Mouse (Mus musculus) liver, embryonic 12.5 days (tissue): ENCODE data around the gene Nipa1. TPM values are rescaled to one million over a fixed set of nuclear protein-coding genes. Genes with fewer than 3 reads are reported as not detected.

Experiments
- ATAC-seq: fragments of 200-750 bp; cut with Nextera tagmentation; 2 replicates; pipeline ENCODE4 v1.8.0; 2017; ENCODE audit warnings: moderate number of reproducible peaks, mild to moderate bottlenecking, moderate library complexity
- H3K27ac ChIP-seq: fragments of 300-500 bp; sonication (generic); 2 replicates; pipeline ENCODE4 v1.5.1; 2016; ENCODE audit warnings: mild to moderate bottlenecking
- H3K27me3 ChIP-seq: fragments of 300-500 bp; sonication (generic); replicated peaks from 2 replicates; pipeline ENCODE4 v1.6.1; 2016; ENCODE audit warnings: mild to moderate bottlenecking, moderate library complexity
- H3K36me3 ChIP-seq: fragments of 300-500 bp; sonication (generic); 2 replicates; pipeline ENCODE4 v1.6.1; 2016; ENCODE audit warnings: mild to moderate bottlenecking, moderate library complexity
- H3K4me1 ChIP-seq: fragments of 300-500 bp; sonication (generic); 2 replicates; pipeline ENCODE4 v1.6.1; 2016
- H3K4me2 ChIP-seq: fragments of 300-500 bp; sonication (generic); 2 replicates; pipeline ENCODE4 v1.6.1; 2016; ENCODE audit warnings: mild to moderate bottlenecking, moderate library complexity
- H3K4me3 ChIP-seq: fragments of 300-500 bp; sonication (generic); 2 replicates; pipeline ENCODE4 v1.5.1; 2016; ENCODE audit warnings: mild to moderate bottlenecking, moderate library complexity
- H3K9ac ChIP-seq: fragments of 300-500 bp; sonication (generic); 2 replicates; pipeline ENCODE4 v1.6.1; 2016; ENCODE audit warnings: mild to moderate bottlenecking, moderate library complexity
- H3K9me3 ChIP-seq: fragments of 300-500 bp; sonication (generic); replicated peaks from 2 replicates; pipeline ENCODE4 v1.6.1; 2016; ENCODE audit warnings: mild to moderate bottlenecking, moderate library complexity
- WGBS: fragments of 180-500 bp; shearing (Covaris S2); methylation state at CpG from one replicate; pipeline ENCODE4 v1.1.7; 2016; ENCODE audit not compliant: insufficient replicate concordance; 5-methylcytosine and 5-hydroxymethylcytosine counted together
- polyA plus RNA-seq: library from polyadenylated mRNA; unstranded; fragments of >200 nt; fragmentation: Nextera tagmentation; extraction: Ambion mirVana; gene quantifications from 2 replicates; pipeline ENCODE4 v1.2.1, GENCODE M21; 2016

The Nipa1 gene
- 17.7 and 20.6 TPM in 2 replicates for polyA plus RNA-seq

- WGBS: 42% methylated on average over 3 of the region's 3 CpGs
- ATAC-seq: no peak
These were observed at the start of gene Nipa1 for GRCm38 (mm10) chr7:56019930-56020253. Gene Nipa1 (minus strand): TSS chr7:56019954.

GRCm38 (mm10) chr7:56066634-56067033 lies 46.9 kb upstream of the Nipa1 start:
- peak; percentile 67 for ATAC-seq
- 66% methylated on average over 1 of the region's 1 CpGs for WGBS
- H3K9me3 ChIP-seq: no peaks in the 10 kb centered on the region
- H3K4me2 ChIP-seq: no peak overlapping the region
- peaks cover 14% of the 10 kb centered on the region for H3K4me1 ChIP-seq
- H3K9ac ChIP-seq: no peak overlapping the region
- H3K4me3 ChIP-seq: no peak overlapping the region
- no peaks in the 10 kb centered on the region for H3K27me3 ChIP-seq
- no peak overlapping the region for H3K27ac ChIP-seq
- peaks cover 22% of the 10 kb centered on the region for H3K36me3 ChIP-seq

More at GRCm38 (mm10) chr7:56019930-56020253, at the start of gene Nipa1:
- no peaks in the 10 kb centered on the region for H3K9me3 ChIP-seq
- peaks cover 72% of the 10 kb centered on the region for H3K4me1 ChIP-seq
- H3K27me3 ChIP-seq: no peaks in the 10 kb centered on the region
- H3K4me3 ChIP-seq: peak within 1 kb of the TSS; percentile 93
- peak within 1 kb of the TSS; percentile 99 for H3K27ac ChIP-seq
- H3K4me2 ChIP-seq: peak within 1 kb of the TSS; percentile 91
- no peaks in the 10 kb centered on the region for H3K36me3 ChIP-seq
- peak within 1 kb of the TSS; percentile 97 for H3K9ac ChIP-seq

- no peaks in the 10 kb centered on the region for H3K27me3 ChIP-seq
- peaks cover 14% of the 10 kb centered on the region for H3K4me1 ChIP-seq
- H3K36me3 ChIP-seq: peaks cover 26% of the 10 kb centered on the region
- H3K9me3 ChIP-seq: no peaks in the 10 kb centered on the region
- H3K4me2 ChIP-seq: no peak overlapping the region
- 63% methylated on average over 2 of the region's 2 CpGs for WGBS
- no peak overlapping the region for H3K27ac ChIP-seq
- H3K4me3 ChIP-seq: no peak overlapping the region
- ATAC-seq: 0 out of 2 replicates have a peak, but pooled peaks have one; percentile 51
- H3K9ac ChIP-seq: no peak overlapping the region
These were observed 46.4 kb upstream of the Nipa1 start for GRCm38 (mm10) chr7:56066136-56066535.

GRCm38 (mm10) chr7:56064876-56065275 lies 45.1 kb upstream of the Nipa1 start:
- peaks cover 21% of the 10 kb centered on the region for H3K36me3 ChIP-seq
- H3K27me3 ChIP-seq: no peaks in the 10 kb centered on the region
- H3K27ac ChIP-seq: no peak overlapping the region
- H3K4me1 ChIP-seq: peaks cover 14% of the 10 kb centered on the region
- 73% methylated on average over 1 of the region's 1 CpGs for WGBS
- no peak overlapping the region for H3K4me3 ChIP-seq
- no peak overlapping the region for H3K9ac ChIP-seq
- H3K9me3 ChIP-seq: no peaks in the 10 kb centered on the region
- ATAC-seq: no peak
- no peak overlapping the region for H3K4me2 ChIP-seq

- Histone ChIP-seq H3K27me3 (no peaks in the 10 kb centered on the region), H3K9me3 (no peaks in the 10 kb centered on the region), H3K36me3 (peaks cover 40% of the 10 kb centered on the region), H3K4me1 (peaks cover 20% of the 10 kb centered on the region), H3K4me2 (no peak overlapping the region), H3K4me3 (no peak overlapping the region), H3K27ac (no peak overlapping the region), H3K9ac (no peak overlapping the region)
- WGBS: 83% methylated on average over 3 of the region's 3 CpGs
- ATAC-seq: no peak
These were observed 35.6 kb upstream of the Nipa1 start for GRCm38 (mm10) chr7:56055338-56055737.

- Histone ChIP-seq H3K27ac (no peak overlapping the region), H3K27me3 (no peaks in the 10 kb centered on the region), H3K36me3 (peaks cover 30% of the 10 kb centered on the region), H3K9me3 (no peaks in the 10 kb centered on the region), H3K4me2 (0 out of 2 replicates have a peak overlapping the region, but pooled peaks have one; percentile 32), H3K4me1 (peaks cover 36% of the 10 kb centered on the region), H3K4me3 (no peak overlapping the region), H3K9ac (no peak overlapping the region)
- ATAC-seq: no peak
These were observed 33.2 kb upstream of the Nipa1 start for GRCm38 (mm10) chr7:56052996-56053395.

- Histone ChIP-seq H3K9ac (peak overlapping the region; percentile 85), H3K9me3 (no peaks in the 10 kb centered on the region), H3K36me3 (peaks cover 13% of the 10 kb centered on the region), H3K27ac (peak overlapping the region; percentile 91), H3K4me3 (peak overlapping the region; percentile 73), H3K4me2 (peak overlapping the region; percentile 67), H3K27me3 (no peaks in the 10 kb centered on the region), H3K4me1 (peaks cover 37% of the 10 kb centered on the region)
- no peak for ATAC-seq
- WGBS: under 1% methylated on average over 18 of the region's 18 CpGs
These were observed 30.7 kb upstream of the Nipa1 start for GRCm38 (mm10) chr7:56050487-56050911.

- Histone ChIP-seq H3K27me3 (no peaks in the 10 kb centered on the region), H3K4me1 (peaks cover 41% of the 10 kb centered on the region), H3K4me2 (peak within 1 kb of the TSS; percentile 67), H3K36me3 (peaks cover 13% of the 10 kb centered on the region), H3K27ac (peak within 1 kb of the TSS; percentile 91), H3K9ac (peak within 1 kb of the TSS; percentile 85), H3K9me3 (no peaks in the 10 kb centered on the region), H3K4me3 (peak within 1 kb of the TSS; percentile 73)
- WGBS: under 1% methylated on average over 47 of the region's 47 CpGs
- ATAC-seq: peak; percentile 99
These were observed 30.1 kb upstream of the Nipa1 start, which contains the start of gene Herc2 for GRCm38 (mm10) chr7:56049831-56050321. Gene Herc2 (plus strand): TSS chr7:56050196.

- Histone ChIP-seq H3K4me1 (peaks cover 56% of the 10 kb centered on the region), H3K4me3 (no peak overlapping the region), H3K9ac (no peak overlapping the region), H3K4me2 (no peak overlapping the region), H3K27ac (no peak overlapping the region), H3K36me3 (no peaks in the 10 kb centered on the region), H3K27me3 (no peaks in the 10 kb centered on the region), H3K9me3 (no peaks in the 10 kb centered on the region)
- no peak for ATAC-seq
- 59% methylated on average over 1 of the region's 1 CpGs for WGBS
These were observed 27.4 kb upstream of the Nipa1 start for GRCm38 (mm10) chr7:56047178-56047577.

- H3K9me3 ChIP-seq: no peaks in the 10 kb centered on the region
- H3K27ac ChIP-seq: peak overlapping the region; percentile 78
- no peaks in the 10 kb centered on the region for H3K27me3 ChIP-seq
- 0 out of 2 replicates have a peak overlapping the region, but pooled peaks have one; percentile 18 for H3K4me2 ChIP-seq
- peaks cover 51% of the 10 kb centered on the region for H3K4me1 ChIP-seq
- no peaks in the 10 kb centered on the region for H3K36me3 ChIP-seq
- WGBS: 73% methylated on average over 3 of the region's 3 CpGs
- peak overlapping the region; percentile 44; the same call in 1 of the 2 replicates for H3K9ac ChIP-seq
- no peak overlapping the region for H3K4me3 ChIP-seq
- peak; percentile 55; the same call in 1 of the 2 replicates for ATAC-seq
These were observed 24.5 kb upstream of the Nipa1 start for GRCm38 (mm10) chr7:56044267-56044629.

- Histone ChIP-seq H3K36me3 (no peaks in the 10 kb centered on the region), H3K27me3 (no peaks in the 10 kb centered on the region), H3K4me3 (no peak overlapping the region), H3K9me3 (no peaks in the 10 kb centered on the region), H3K27ac (peak overlapping the region; percentile 72), H3K4me2 (peak overlapping the region; percentile 35), H3K9ac (peak overlapping the region; percentile 44), H3K4me1 (peaks cover 45% of the 10 kb centered on the region)
- 53% methylated on average over 4 of the region's 4 CpGs for WGBS
- ATAC-seq: peak; percentile 82
These were observed 24.0 kb upstream of the Nipa1 start for GRCm38 (mm10) chr7:56043577-56044266.

GRCm38 (mm10) chr7:56042353-56042752 lies 22.6 kb upstream of the Nipa1 start:
- Histone ChIP-seq H3K9me3 (no peaks in the 10 kb centered on the region), H3K36me3 (no peaks in the 10 kb centered on the region), H3K27ac (peak overlapping the region; percentile 41; the same call in 1 of the 2 replicates), H3K9ac (no peak overlapping the region), H3K4me2 (no peak overlapping the region), H3K27me3 (no peaks in the 10 kb centered on the region), H3K4me1 (peaks cover 37% of the 10 kb centered on the region), H3K4me3 (no peak overlapping the region)
- peak; percentile 70 for ATAC-seq
- WGBS: 12% methylated on average over 5 of the region's 5 CpGs
